8 mouse cellular contexts compared by ENCODE assay signal in the genomic region with DNA sequence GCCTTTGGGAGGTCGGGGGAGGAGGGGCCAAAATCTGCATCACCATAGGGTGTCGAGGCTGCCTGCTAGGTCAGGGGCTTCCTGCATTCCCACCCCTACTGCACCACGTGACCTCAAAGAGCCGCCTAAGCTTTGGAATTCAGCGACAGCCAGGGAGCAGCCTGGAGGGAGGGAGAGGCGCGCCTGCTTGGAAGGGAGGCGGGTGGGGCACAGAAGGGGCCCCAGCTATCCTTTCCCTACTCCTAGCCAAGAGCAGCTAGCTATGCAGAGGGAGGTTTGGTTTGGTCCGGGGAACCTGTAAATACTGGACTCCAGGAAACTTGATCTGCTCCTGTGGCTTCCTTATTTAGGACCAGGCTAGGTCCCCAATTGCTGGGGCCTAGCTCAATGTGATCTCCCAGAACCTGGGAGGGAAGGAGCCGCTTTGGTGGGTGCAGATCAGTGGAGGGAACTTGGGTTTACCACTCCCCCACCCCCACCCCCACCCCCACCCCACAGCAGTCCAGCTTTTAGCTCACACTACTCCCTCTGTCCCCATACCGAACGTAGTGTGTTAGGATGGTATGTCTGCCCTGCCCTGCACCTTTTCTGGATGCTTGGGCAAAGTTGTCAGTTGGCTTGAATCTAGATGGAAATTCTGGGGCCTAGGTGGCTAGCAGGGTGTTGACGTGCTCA. TPM values are rescaled to one million over a fixed set of nuclear protein-coding genes. Genes with fewer than 3 reads are reported as not detected.
DNase-seq lines count a peak whose midpoint lies in the region; ATAC-seq lines count a peak whose summit lies in the region.
"Had no signal": no experiment of that assay in that cellular context is flagged by ENCODE, and none has a peak within 500 bp of the region (broad histone marks: within the 10 kb centered on the region; RNA-seq: fewer than 3 reads in every experiment).

No protein-coding gene starts in this region.

- no peaks in the 10 kb centered on the region for H3K36me3 ChIP-seq in forebrain, embryonic 13.5 days (ENCODE audit: poor library complexity, severe bottlenecking)
- H3K36me3 ChIP-seq in hindbrain, embryonic 16.5 days (ENCODE audit: control insufficient read depth, insufficient read depth, low read length) = no peaks in the 10 kb centered on the region
- no peaks in the 10 kb centered on the region for H3K36me3 ChIP-seq in liver, embryonic 12.5 days
- no peaks in the 10 kb centered on the region for H3K36me3 ChIP-seq in neural tube, embryonic 12.5 days

- ATAC-seq in forebrain, embryonic 13.5 days = peak; percentile 74
- peak; percentile 55 for ATAC-seq in hindbrain, embryonic 16.5 days
- ATAC-seq in liver, embryonic 12.5 days = peak; percentile 79
- ATAC-seq in neural tube, embryonic 12.5 days (ENCODE audit: low FRiP score, low read depth) = 0 out of 2 replicates have a peak, but pooled peaks have one; percentile 49
- ATAC-seq in monocyte, adult 5-6 weeks (replicated peaks; ENCODE audit: insufficient number of reproducible peaks, low FRiP score, low TSS enrichment, poor library complexity, severe bottlenecking) = no peak

- 9% methylated on average over 13 of the region's 13 CpGs for WGBS in forebrain, embryonic 13.5 days
- 11% methylated on average over 13 of the region's 13 CpGs for WGBS in hindbrain, embryonic 16.5 days
- WGBS in liver, embryonic 12.5 days (ENCODE audit: insufficient replicate concordance) = 36% methylated on average over 13 of the region's 13 CpGs
- WGBS in neural tube, embryonic 12.5 days = 8% methylated on average over 13 of the region's 13 CpGs

- H3K4me2 ChIP-seq in forebrain, embryonic 13.5 days = peak overlapping the region; percentile 46
- no peak overlapping the region for H3K4me2 ChIP-seq in hindbrain, embryonic 16.5 days (ENCODE audit: low read length)
- H3K4me2 ChIP-seq in liver, embryonic 12.5 days = peak overlapping the region; percentile 35
- H3K4me2 ChIP-seq in neural tube, embryonic 12.5 days (replicated peaks) = peak overlapping the region; percentile 41

- peak; percentile 66 to 69 for DNase-seq in adrenal gland, postnatal 36 days
- DNase-seq in MN1 (ENCODE audit: low spot score) = no peak

- H3K4me3 ChIP-seq in forebrain, embryonic 13.5 days = no peak overlapping the region
- no peak overlapping the region for H3K4me3 ChIP-seq in hindbrain, embryonic 16.5 days (ENCODE audit: low read length)
- no peak overlapping the region for H3K4me3 ChIP-seq in liver, embryonic 12.5 days
- peak overlapping the region; percentile 13; the same call in 1 of the 2 replicates for H3K4me3 ChIP-seq in neural tube, embryonic 12.5 days

- H3K27ac ChIP-seq in forebrain, embryonic 13.5 days = 0 out of 2 replicates have a peak overlapping the region, but pooled peaks have one; percentile 19
- no peak overlapping the region for H3K27ac ChIP-seq in hindbrain, embryonic 16.5 days (ENCODE audit: low read depth, low read length)
- peak overlapping the region; percentile 74 for H3K27ac ChIP-seq in liver, embryonic 12.5 days
- H3K27ac ChIP-seq in neural tube, embryonic 12.5 days = no peak overlapping the region

- H3K4me1 ChIP-seq in forebrain, embryonic 13.5 days = peaks cover 20% of the 10 kb centered on the region
- 0 out of 2 replicates have a peak, but pooled peaks cover 2% of the 10 kb centered on the region for H3K4me1 ChIP-seq in hindbrain, embryonic 16.5 days (ENCODE audit: control insufficient read depth, insufficient read depth, low read depth, low read length)
- H3K4me1 ChIP-seq in liver, embryonic 12.5 days = peaks cover 25% of the 10 kb centered on the region
- peaks cover 12% of the 10 kb centered on the region for H3K4me1 ChIP-seq in neural tube, embryonic 12.5 days

- H3K9ac ChIP-seq in forebrain, embryonic 13.5 days = no peak overlapping the region; the same call in 1 of the 2 replicates
- no peak overlapping the region for H3K9ac ChIP-seq in hindbrain, embryonic 16.5 days (ENCODE audit: low read depth, low read length)
- no peak overlapping the region for H3K9ac ChIP-seq in liver, embryonic 12.5 days
- H3K9ac ChIP-seq in neural tube, embryonic 12.5 days = no peak overlapping the region

- H3K9me3 ChIP-seq in forebrain, embryonic 13.5 days (replicated peaks) = no peaks in the 10 kb centered on the region
- no peaks in the 10 kb centered on the region for H3K9me3 ChIP-seq in hindbrain, embryonic 16.5 days (ENCODE audit: control insufficient read depth, low read length)
- H3K9me3 ChIP-seq in liver, embryonic 12.5 days (replicated peaks) = no peaks in the 10 kb centered on the region
- no peaks in the 10 kb centered on the region for H3K9me3 ChIP-seq in neural tube, embryonic 12.5 days

- H3K27me3 ChIP-seq in forebrain, embryonic 13.5 days = no peaks in the 10 kb centered on the region
- H3K27me3 ChIP-seq in hindbrain, embryonic 16.5 days (replicated peaks; ENCODE audit: control insufficient read depth, insufficient read depth, low read length) = peaks cover 14% of the 10 kb centered on the region
- peaks cover 34% of the 10 kb centered on the region for H3K27me3 ChIP-seq in liver, embryonic 12.5 days (replicated peaks)
- peaks cover 17% of the 10 kb centered on the region for H3K27me3 ChIP-seq in neural tube, embryonic 12.5 days (replicated peaks)

RNA-seq across cellular contexts. Expression of a gene that starts 6.3 kb away (rescaled TPM):
- 100 to 1,000 TPM; 102 to 158 TPM for total RNA-seq in adrenal gland, postnatal 36 days (2021)
- polyA plus RNA-seq in forebrain, embryonic 13.5 days (2015; fragmentation: Nextera tagmentation; extraction: Ambion mirVana) = 27.8 and 30.9 TPM in 2 replicates
- polyA plus RNA-seq in hindbrain, embryonic 16.5 days (2015; fragmentation: Nextera tagmentation; extraction: Ambion mirVana) = 13.7 and 18.1 TPM in 2 replicates
- polyA plus RNA-seq in liver, embryonic 12.5 days (2016; fragmentation: Nextera tagmentation; extraction: Ambion mirVana) = 22.2 and 24.0 TPM in 2 replicates
- 39.4 and 42.6 TPM in 2 replicates for polyA plus RNA-seq in neural tube, embryonic 12.5 days (2016; fragmentation: Nextera tagmentation; extraction: Ambion mirVana)
- total RNA-seq in monocyte, adult 5-6 weeks (2017) = 36.2 to 38.6 TPM (median 37.6 TPM) in 3 replicates

RNA-seq across cellular contexts. Expression of a gene that starts 28.3 kb away (rescaled TPM):
- 1 to 10 TPM; 2.7 to 4.5 TPM for total RNA-seq in adrenal gland, postnatal 36 days (2021)
- 0.15 and 0.19 TPM in 2 replicates for polyA plus RNA-seq in forebrain, embryonic 13.5 days (2015; fragmentation: Nextera tagmentation; extraction: Ambion mirVana)
- 3.7 and 7.0 TPM in 2 replicates for polyA plus RNA-seq in hindbrain, embryonic 16.5 days (2015; fragmentation: Nextera tagmentation; extraction: Ambion mirVana)
- 0.18 and 0.19 TPM in 2 replicates for polyA plus RNA-seq in liver, embryonic 12.5 days (2016; fragmentation: Nextera tagmentation; extraction: Ambion mirVana)
- 5.2 and 10.0 TPM in 2 replicates for polyA plus RNA-seq in neural tube, embryonic 12.5 days (2016; fragmentation: Nextera tagmentation; extraction: Ambion mirVana)
- 1.1 to 13.0 TPM (median 4.4 TPM) in 3 replicates for total RNA-seq in monocyte, adult 5-6 weeks (2017)
- total RNA-seq: common myeloid progenitor, adult 5-6 weeks had no signal

RNA-seq across cellular contexts. Expression of a gene that starts 58.5 kb away (rescaled TPM):
- 10 to 100 TPM; 64.4 to 71.3 TPM for total RNA-seq in adrenal gland, postnatal 36 days (2021)
- 74.7 and 78.4 TPM in 2 replicates for polyA plus RNA-seq in forebrain, embryonic 13.5 days (2015; fragmentation: Nextera tagmentation; extraction: Ambion mirVana)
- 63.7 and 67.7 TPM in 2 replicates for polyA plus RNA-seq in hindbrain, embryonic 16.5 days (2015; fragmentation: Nextera tagmentation; extraction: Ambion mirVana)
- 72.3 and 75.5 TPM in 2 replicates for polyA plus RNA-seq in liver, embryonic 12.5 days (2016; fragmentation: Nextera tagmentation; extraction: Ambion mirVana)
- 70.7 and 70.9 TPM in 2 replicates for polyA plus RNA-seq in neural tube, embryonic 12.5 days (2016; fragmentation: Nextera tagmentation; extraction: Ambion mirVana)
- 8.5 to 14.3 TPM (median 13.9 TPM) in 3 replicates for total RNA-seq in monocyte, adult 5-6 weeks (2017)

Comparison
In these comparisons a context has a peak if more than half of its experiments do, and no peak if none do; other contexts are left out.
1. H3K27ac ChIP-seq: peak in forebrain, embryonic 13.5 days (single experiment) and liver, embryonic 12.5 days (single experiment); none in hindbrain, embryonic 16.5 days (single experiment) and neural tube, embryonic 12.5 days (single experiment).